Mouse (Mus musculus): ENCODE measurements at regions not wholly inside any gene's neighbourhood (a gene's known extent, or its start where the extent isn't known, plus 50 kb on each side); places are given as distances from the start of the nearest gene placed in this dataset.

GRCm38 (mm10) chr11:31541425-31541824, 130.3 kb downstream of the Bod1 start:
- no peak for ATAC-seq
- WGBS (ENCODE audit: insufficient replicate concordance): 82% methylated on average over 3 of the region's 3 CpGs
- peak; percentile 6 for DNase-seq

GRCm38 (mm10) chr11:31540816-31541215, 130.9 kb downstream of the Bod1 start:
- Histone ChIP-seq H3K9me3 (ENCODE audit: low read length) (no peaks in the 10 kb centered on the region), H3K4me3 (ENCODE audit: low read depth, low read length) (no peak overlapping the region), H3K36me3 (replicated peaks; ENCODE audit: insufficient read depth, low read length) (no peaks in the 10 kb centered on the region), H3K27ac (ENCODE audit: low read depth) (no peak overlapping the region), H3K9ac (replicated peaks) (no peak overlapping the region), H3K27me3 (ENCODE audit: insufficient read depth, low read length) (no peaks in the 10 kb centered on the region), H3K4me1 (ENCODE audit: insufficient read depth) (no peaks in the 10 kb centered on the region), H3K4me2 (ENCODE audit: low read depth, low read length) (no peak overlapping the region)
- ATAC-seq (no peak), DNase-seq (peak; percentile 5)
- TF ChIP-seq EP300 (IDR thresholded peaks at IDR 0.05; ENCODE audit: low read depth) (no peak), CTCF (IDR thresholded peaks at IDR 0.05; ENCODE audit: low read depth) (no peak)

More at GRCm38 (mm10) chr11:31541425-31541824, 130.3 kb downstream of the Bod1 start:
- H3K27me3 ChIP-seq (ENCODE audit: insufficient read depth, low read length): no peaks in the 10 kb centered on the region
- H3K4me2 ChIP-seq (ENCODE audit: low read depth, low read length): no peak overlapping the region
- H3K9ac ChIP-seq (replicated peaks): no peak overlapping the region
- H3K27ac ChIP-seq (ENCODE audit: low read depth): no peak overlapping the region
- no peaks in the 10 kb centered on the region for H3K9me3 ChIP-seq (ENCODE audit: low read length)
- TF ChIP-seq CTCF (IDR thresholded peaks at IDR 0.05; ENCODE audit: low read depth) (no peak), EP300 (IDR thresholded peaks at IDR 0.05; ENCODE audit: low read depth) (no peak)
- H3K36me3 ChIP-seq (replicated peaks; ENCODE audit: insufficient read depth, low read length): no peaks in the 10 kb centered on the region
- no peak overlapping the region for H3K4me3 ChIP-seq (ENCODE audit: low read depth, low read length)
- no peaks in the 10 kb centered on the region for H3K4me1 ChIP-seq (ENCODE audit: insufficient read depth)

- no peak for TF ChIP-seq CTCF (IDR thresholded peaks at IDR 0.05; ENCODE audit: low read depth)
- no peak for TF ChIP-seq EP300 (IDR thresholded peaks at IDR 0.05; ENCODE audit: low read depth)
- no peak for ATAC-seq
- 86% methylated on average over 2 of the region's 2 CpGs for WGBS (ENCODE audit: insufficient replicate concordance)
Observed at GRCm38 (mm10) chr11:31531416-31531815, 140.3 kb downstream of the Bod1 start.

GRCm38 (mm10) chr11:31530851-31531250, 140.8 kb downstream of the Bod1 start:
- Histone ChIP-seq H3K4me2 (ENCODE audit: low read depth, low read length) (no peak overlapping the region), H3K4me3 (ENCODE audit: low read depth, low read length) (no peak overlapping the region), H3K27me3 (ENCODE audit: insufficient read depth, low read length) (no peaks in the 10 kb centered on the region), H3K4me1 (ENCODE audit: insufficient read depth) (no peaks in the 10 kb centered on the region), H3K36me3 (replicated peaks; ENCODE audit: insufficient read depth, low read length) (no peaks in the 10 kb centered on the region), H3K27ac (ENCODE audit: low read depth) (no peak overlapping the region), H3K9me3 (ENCODE audit: low read length) (no peaks in the 10 kb centered on the region), H3K9ac (replicated peaks) (no peak overlapping the region)
- DNase-seq (peak; percentile 3), ATAC-seq (no peak)
- TF ChIP-seq EP300 (IDR thresholded peaks at IDR 0.05; ENCODE audit: low read depth): no peak
- TF ChIP-seq CTCF (IDR thresholded peaks at IDR 0.05; ENCODE audit: low read depth): no peak
- WGBS (ENCODE audit: insufficient replicate concordance): 72% methylated on average over 3 of the region's 3 CpGs

More at GRCm38 (mm10) chr11:31531416-31531815, 140.3 kb downstream of the Bod1 start:
- H3K36me3 ChIP-seq (replicated peaks; ENCODE audit: insufficient read depth, low read length): no peaks in the 10 kb centered on the region
- H3K4me1 ChIP-seq (ENCODE audit: insufficient read depth): no peaks in the 10 kb centered on the region
- H3K4me3 ChIP-seq (ENCODE audit: low read depth, low read length): no peak overlapping the region
- no peak overlapping the region for H3K4me2 ChIP-seq (ENCODE audit: low read depth, low read length)
- no peak overlapping the region for H3K27ac ChIP-seq (ENCODE audit: low read depth)
- DNase-seq: no peak
- H3K9ac ChIP-seq (replicated peaks): no peak overlapping the region
- H3K27me3 ChIP-seq (ENCODE audit: insufficient read depth, low read length): no peaks in the 10 kb centered on the region
- no peaks in the 10 kb centered on the region for H3K9me3 ChIP-seq (ENCODE audit: low read length)

- no peaks in the 10 kb centered on the region for H3K27me3 ChIP-seq (ENCODE audit: insufficient read depth, low read length)
- ATAC-seq (no peak), DNase-seq (peak; percentile 5)
- no peaks in the 10 kb centered on the region for H3K9me3 ChIP-seq (ENCODE audit: low read length)
- no peak overlapping the region for H3K4me3 ChIP-seq (ENCODE audit: low read depth, low read length)
- no peaks in the 10 kb centered on the region for H3K4me1 ChIP-seq (ENCODE audit: insufficient read depth)
- WGBS (ENCODE audit: insufficient replicate concordance): 80% methylated on average over 2 of the region's 2 CpGs
- no peaks in the 10 kb centered on the region for H3K36me3 ChIP-seq (replicated peaks; ENCODE audit: insufficient read depth, low read length)
- no peak overlapping the region for H3K9ac ChIP-seq (replicated peaks)
- no peak overlapping the region for H3K4me2 ChIP-seq (ENCODE audit: low read depth, low read length)
- no peak overlapping the region for H3K27ac ChIP-seq (ENCODE audit: low read depth)
- TF ChIP-seq CTCF (IDR thresholded peaks at IDR 0.05; ENCODE audit: low read depth) (no peak), EP300 (IDR thresholded peaks at IDR 0.05; ENCODE audit: low read depth) (no peak)
Observed at GRCm38 (mm10) chr11:31529686-31530085, 142.0 kb downstream of the Bod1 start.

- Histone ChIP-seq H3K4me1 (ENCODE audit: insufficient read depth) (no peaks in the 10 kb centered on the region), H3K4me3 (ENCODE audit: low read depth, low read length) (no peak overlapping the region), H3K4me2 (ENCODE audit: low read depth, low read length) (no peak overlapping the region), H3K9ac (replicated peaks) (no peak overlapping the region), H3K27ac (ENCODE audit: low read depth) (no peak overlapping the region), H3K36me3 (replicated peaks; ENCODE audit: insufficient read depth, low read length) (no peaks in the 10 kb centered on the region), H3K9me3 (ENCODE audit: low read length) (no peaks in the 10 kb centered on the region), H3K27me3 (ENCODE audit: insufficient read depth, low read length) (no peaks in the 10 kb centered on the region)
- WGBS (ENCODE audit: insufficient replicate concordance): 60% methylated on average over 2 of the region's 2 CpGs
- DNase-seq: peak; percentile 5
- ATAC-seq: no peak
- TF ChIP-seq EP300 (IDR thresholded peaks at IDR 0.05; ENCODE audit: low read depth) (no peak), CTCF (IDR thresholded peaks at IDR 0.05; ENCODE audit: low read depth) (no peak)
Observed at GRCm38 (mm10) chr11:31524708-31525107, 147.0 kb downstream of the Bod1 start.

GRCm38 (mm10) chr11:31524065-31524618, 147.5 kb downstream of the Bod1 start:
- H3K27me3 ChIP-seq (ENCODE audit: insufficient read depth, low read length): no peaks in the 10 kb centered on the region
- H3K4me2 ChIP-seq (ENCODE audit: low read depth, low read length): no peak overlapping the region
- 64% methylated on average over 2 of the region's 2 CpGs for WGBS (ENCODE audit: insufficient replicate concordance)
- H3K9me3 ChIP-seq (ENCODE audit: low read length): no peaks in the 10 kb centered on the region
- ATAC-seq (no peak), DNase-seq (no peak)
- H3K4me1 ChIP-seq (ENCODE audit: insufficient read depth): no peaks in the 10 kb centered on the region
- no peak overlapping the region for H3K4me3 ChIP-seq (ENCODE audit: low read depth, low read length)
- no peak overlapping the region for H3K9ac ChIP-seq (replicated peaks)
- no peak overlapping the region for H3K27ac ChIP-seq (ENCODE audit: low read depth)
- TF ChIP-seq EP300 (IDR thresholded peaks at IDR 0.05; ENCODE audit: low read depth) (no peak), CTCF (IDR thresholded peaks at IDR 0.05; ENCODE audit: low read depth) (no peak)
- no peaks in the 10 kb centered on the region for H3K36me3 ChIP-seq (replicated peaks; ENCODE audit: insufficient read depth, low read length)

Data from liver, postnatal 0 days (tissue).